Mouse (Mus musculus): ENCODE measurements around the gene Gm21830. TPM values are rescaled to one million over a fixed set of nuclear protein-coding genes. Genes with fewer than 3 reads are reported as not detected.

The Gm21830 gene
- polyA plus RNA-seq (2014; fragmentation: Illumina TruSeq; extraction: RNeasy Lipid Tissue Mini Kit (QIAGEN cat#74804)): not detected

GRCm38 (mm10) chr2:67413425-67413824, at the start of gene Gm21830:
Gene Gm21830, plus strand, starts transcription at chr2:67413725.

GRCm38 (mm10) chr2:67433081-67433480, 19.6 kb downstream of the Gm21830 start, which contains the start of gene Gm26727:
Gene Gm26727, minus strand, starts transcription at chr2:67433181.

GRCm38 (mm10) chr2:67445780-67446179, 32.3 kb downstream of the Gm21830 start, which contains the start of gene Xirp2:
Gene Xirp2, plus strand, starts transcription at chr2:67446002.

Other genes with a start within 250 kb of the Gm21830 start
- gene Gm26727, start 19.5 kb downstream of the Gm21830 start, polyA plus RNA-seq (2014; fragmentation: Illumina TruSeq; extraction: RNeasy Lipid Tissue Mini Kit (QIAGEN cat#74804)): not detected
- not detected for gene Xirp2, start 32.3 kb downstream of the Gm21830 start, polyA plus RNA-seq (2014; fragmentation: Illumina TruSeq; extraction: RNeasy Lipid Tissue Mini Kit (QIAGEN cat#74804))
- gene B3galt1, start 152.1 kb downstream of the Gm21830 start, polyA plus RNA-seq (2014; fragmentation: Illumina TruSeq; extraction: RNeasy Lipid Tissue Mini Kit (QIAGEN cat#74804)): 3.1 TPM